Mouse (Mus musculus) cerebellum, adult 2 months (tissue): ENCODE measurements at regions not wholly inside any gene's neighbourhood (a gene's known extent, or its start where the extent isn't known, plus 50 kb on each side); places are given as distances from the start of the nearest gene placed in this dataset.
"Not testable (repeated sequence)": the region's sequence is repeated elsewhere in the genome, so short reads cannot be mapped to it uniquely, and the experiment has no call there.

ENCODE experiments used
- DNase-seq, 2 experiments: peaks; one replicate each; pipeline ENCODE4 v3.0.0; 2021
- H3K27ac ChIP-seq: fragments of 200-500 bp; 2 replicates; pipeline ENCODE4 v1.5.1; 2012; ENCODE audit warnings: low read length, control low read depth, inconsistent platforms; ENCODE audit not compliant: insufficient read depth
- H3K27me3 ChIP-seq: fragments of 200-500 bp; 2 replicates; pipeline ENCODE4 v1.6.1; 2012; ENCODE audit warnings: inconsistent platforms, mild to moderate bottlenecking, low read length, moderate library complexity; ENCODE audit not compliant: control insufficient read depth, insufficient read depth
- H3K4me1 ChIP-seq: fragments of 200-500 bp; 2 replicates; pipeline ENCODE4 v1.6.1; 2011; ENCODE audit warnings: low read length; ENCODE audit not compliant: control insufficient read depth, insufficient read depth
- H3K4me3 ChIP-seq: fragments of 200-500 bp; replicated peaks from 2 replicates; pipeline ENCODE3; 2011; ENCODE audit warnings: mild to moderate bottlenecking, low read depth, low read length, control low read depth; ENCODE audit not compliant: insufficient read depth
- CTCF ChIP-seq: fragments of 200-500 bp; IDR thresholded peaks from 2 replicates; pipeline ENCODE4 v1.5.1; 2011; ENCODE audit warnings: low read depth, mild to moderate bottlenecking, control low read depth, low read length, moderate library complexity, borderline replicate concordance; ENCODE audit not compliant: insufficient read depth
- POLR2A ChIP-seq: fragments of 200-500 bp; IDR thresholded peaks from 2 replicates; pipeline ENCODE4 v1.6.1; 2011; ENCODE audit warnings: low read length, control low read depth, borderline replicate concordance; ENCODE audit not compliant: insufficient read depth
- WGBS: fragments of 180-500 bp; shearing (Covaris S2); methylation state at CpG from one replicate; pipeline ENCODE4 v1.1.7; 2018; 5-methylcytosine and 5-hydroxymethylcytosine counted together

DNA sequence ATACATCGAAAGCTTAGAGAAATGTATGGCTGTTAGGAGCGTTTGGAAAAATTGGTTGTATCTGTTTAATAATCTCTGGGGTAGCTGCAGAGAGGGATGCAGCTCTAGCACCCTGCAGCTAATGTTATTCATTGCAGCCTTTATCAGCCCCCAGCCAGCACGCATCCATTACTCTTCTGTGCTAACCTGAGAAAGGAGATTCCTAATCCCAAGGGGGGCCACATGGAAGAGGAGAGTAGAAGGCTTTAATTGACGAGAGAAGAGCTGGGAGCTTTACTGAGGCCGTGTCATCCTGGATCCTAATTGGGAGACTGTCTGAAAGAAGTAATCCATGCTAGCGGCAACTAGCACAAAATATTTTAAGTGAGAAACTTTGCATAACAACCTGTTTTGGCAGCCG lies 60.4 kb upstream of the Tcerg1l start:
- DNase-seq = no peak
- no peak for TF ChIP-seq POLR2A
- no peak for TF ChIP-seq CTCF
- H3K4me3 ChIP-seq = no peak overlapping the region
- no peaks in the 10 kb centered on the region; the same call in 1 of the 2 replicates for H3K4me1 ChIP-seq
- no peaks in the 10 kb centered on the region for H3K27me3 ChIP-seq
- 73% methylated on average over 7 of the region's 7 CpGs for WGBS
- H3K27ac ChIP-seq = no peak overlapping the region

DNA sequence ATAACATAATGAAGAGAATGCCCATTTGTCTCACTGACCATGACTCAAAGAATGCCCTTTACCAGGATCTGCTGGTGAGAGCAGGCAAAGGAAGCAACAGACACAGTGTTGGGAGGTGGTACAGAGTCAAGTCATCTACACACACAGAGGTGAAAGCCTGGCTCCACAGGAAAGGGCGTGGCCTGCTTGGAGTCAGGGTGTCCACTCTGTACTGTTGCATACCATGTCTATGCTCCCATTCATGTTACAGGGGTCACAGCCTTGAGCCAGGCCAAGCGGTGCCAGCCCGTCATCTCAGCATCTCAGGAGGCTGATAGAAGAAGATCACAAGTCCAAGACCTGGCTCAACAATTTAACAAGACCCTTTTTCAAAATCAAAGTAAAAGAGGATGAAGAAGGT lies 57.8 kb upstream of the Tcerg1l start:
- no peak for DNase-seq
- TF ChIP-seq POLR2A (no peak), CTCF (no peak)

DNA sequence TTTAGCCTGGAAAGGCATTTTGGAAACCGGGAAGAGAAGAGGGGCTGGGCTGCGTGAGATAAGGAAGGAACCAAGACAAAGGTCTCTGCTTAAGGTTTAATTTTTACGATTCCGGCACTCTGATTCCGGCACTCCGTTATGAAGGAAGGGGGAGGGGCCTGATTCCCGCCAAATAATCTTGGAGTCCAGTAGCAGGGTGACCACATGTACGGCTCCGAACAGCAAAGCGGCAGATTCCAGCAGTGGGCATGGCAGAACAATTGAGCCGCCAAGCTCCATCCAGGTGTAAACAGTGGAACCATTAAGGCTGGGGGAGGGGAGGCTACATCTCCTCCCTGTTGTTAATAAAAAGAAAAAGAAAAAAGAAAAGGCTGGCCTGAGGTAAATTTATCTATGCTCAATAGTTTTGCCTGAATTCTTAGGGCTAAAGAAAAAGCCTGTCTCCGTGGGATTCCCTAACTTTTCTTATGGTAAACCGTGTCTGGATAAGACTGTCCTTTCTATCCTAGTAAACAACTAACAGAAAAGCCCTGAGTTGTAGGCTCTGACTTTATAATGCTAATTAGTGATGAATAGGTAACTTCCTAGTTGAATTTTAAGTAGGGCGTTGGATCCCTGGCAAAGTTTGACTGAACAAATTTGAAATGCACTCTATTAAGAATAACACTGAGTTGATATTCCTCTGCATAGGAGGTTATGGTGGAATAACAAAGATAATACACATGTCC lies 57.1 kb upstream of the Tcerg1l start:
- not testable (repeated sequence) for H3K27me3 ChIP-seq, DNase-seq, H3K27ac ChIP-seq, H3K4me1 ChIP-seq, H3K4me3 ChIP-seq
- 66% methylated on average over 14 of the region's 14 CpGs for WGBS

More for the DNA sequence above, 57.8 kb upstream of the Tcerg1l start:
- 91% methylated on average over 3 of the region's 3 CpGs for WGBS
- H3K27ac ChIP-seq = no peak overlapping the region
- no peaks in the 10 kb centered on the region for H3K27me3 ChIP-seq
- H3K4me3 ChIP-seq = no peak overlapping the region
- H3K4me1 ChIP-seq = no peaks in the 10 kb centered on the region; the same call in 1 of the 2 replicates

DNA sequence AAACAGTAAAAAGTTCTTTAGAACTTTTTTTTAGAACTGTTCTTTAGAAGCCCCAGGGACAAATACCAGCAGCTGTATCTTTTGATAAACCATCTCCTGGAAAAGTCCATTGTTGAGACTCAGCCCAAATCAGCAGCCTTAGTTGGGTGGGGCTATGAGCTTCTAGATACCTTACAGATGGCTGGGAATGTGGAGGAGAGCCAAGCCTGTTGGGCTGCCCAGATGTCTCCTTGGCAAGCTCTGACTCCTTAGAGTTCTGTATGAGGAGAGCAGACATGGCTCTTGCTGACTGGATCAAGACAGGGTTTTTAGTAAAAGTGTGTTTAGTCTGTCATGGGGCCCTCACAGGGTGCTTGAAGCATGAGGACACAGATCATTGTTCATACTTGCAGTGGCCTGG lies 53.8 kb upstream of the Tcerg1l start:
- no peaks in the 10 kb centered on the region; the same call in 1 of the 2 replicates for H3K4me1 ChIP-seq
- no peak overlapping the region for H3K27ac ChIP-seq
- no peak overlapping the region for H3K4me3 ChIP-seq
- TF ChIP-seq CTCF (no peak), POLR2A (no peak)
- H3K27me3 ChIP-seq = no peaks in the 10 kb centered on the region
- DNase-seq = peak in 1 of 2 experiments; percentile 34

DNA sequence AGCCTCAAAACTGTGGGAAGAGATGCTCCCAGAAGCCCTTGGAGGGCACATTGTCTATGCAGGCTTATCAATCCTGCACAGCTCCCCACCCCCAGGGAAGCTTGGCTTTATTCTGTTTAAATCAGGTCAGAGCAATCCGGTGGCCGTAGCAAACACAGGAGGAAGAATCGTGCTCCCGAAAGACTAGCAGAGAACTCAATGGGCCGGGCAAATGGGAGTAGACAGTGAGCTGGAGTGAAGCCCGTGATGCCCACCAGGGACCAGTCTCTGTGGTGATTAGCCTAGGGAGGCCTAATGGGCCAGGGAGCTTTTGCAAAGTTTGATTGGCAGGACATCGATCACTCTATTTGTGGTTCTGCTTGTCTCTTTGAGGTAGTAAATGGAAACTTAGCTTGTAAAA lies 51.0 kb upstream of the Tcerg1l start:
- WGBS = 41% methylated on average over 7 of the region's 7 CpGs
- H3K27ac ChIP-seq = no peak overlapping the region
- no peak for DNase-seq

More for the DNA sequence above, 51.0 kb upstream of the Tcerg1l start:
- Histone ChIP-seq H3K4me3 (no peak overlapping the region), H3K4me1 (no peaks in the 10 kb centered on the region), H3K27me3 (no peaks in the 10 kb centered on the region)
- no peak for TF ChIP-seq POLR2A
- TF ChIP-seq CTCF = no peak
